Mouse (Mus musculus) bone marrow, adult 2 months (tissue): ENCODE measurements around the gene Cib4.

Experiments
- CTCF ChIP-seq: fragments of 200-500 bp; IDR thresholded peaks from 2 replicates; pipeline ENCODE4 v1.5.1; 2011; ENCODE audit warnings: low read length, control low read depth; ENCODE audit not compliant: control insufficient read depth, insufficient read depth
- POLR2A ChIP-seq: fragments of 200-500 bp; IDR thresholded peaks from 2 replicates; pipeline ENCODE4 v1.6.1; 2011; ENCODE audit warnings: low read depth, mild to moderate bottlenecking, control low read depth, low read length, borderline replicate concordance; ENCODE audit not compliant: control insufficient read depth

GRCm38 (mm10) chr5:30444327-30444895 is 101.2 kb downstream of the Cib4 start:
- TF ChIP-seq POLR2A (no peak), CTCF (no peak)
